Mouse (Mus musculus) neural tube, embryonic 14.5 days (tissue): ENCODE measurements around the gene Evi5. TPM values are rescaled to one million over a fixed set of nuclear protein-coding genes. Genes with fewer than 3 reads are reported as not detected.

Experiments
- ATAC-seq: fragments of 200-750 bp; cut with Nextera tagmentation; 2 replicates; pipeline ENCODE4 v1.8.0; 2017; ENCODE audit warnings: low read depth, mild to moderate bottlenecking, moderate TSS enrichment, moderate library complexity
- H3K27ac ChIP-seq: fragments of 300-500 bp; sonication (generic); 2 replicates; pipeline ENCODE4 v1.5.1; 2014; ENCODE audit warnings: low read depth, mild to moderate bottlenecking, control low read depth, low read length, moderate library complexity, mixed read lengths
- H3K27me3 ChIP-seq: fragments of 300-500 bp; sonication (generic); 2 replicates; pipeline ENCODE4 v1.6.1; 2014; ENCODE audit warnings: low read length; ENCODE audit not compliant: control insufficient read depth, insufficient read depth
- H3K36me3 ChIP-seq: fragments of 300-500 bp; sonication (generic); 2 replicates; pipeline ENCODE4 v1.6.1; 2014; ENCODE audit warnings: low read length, mixed read lengths; ENCODE audit not compliant: control insufficient read depth, insufficient read depth
- H3K4me1 ChIP-seq: fragments of 300-500 bp; sonication (generic); 2 replicates; pipeline ENCODE4 v1.6.1; 2014; ENCODE audit warnings: low read length; ENCODE audit not compliant: control insufficient read depth, insufficient read depth
- H3K4me2 ChIP-seq: fragments of 300-500 bp; sonication (generic); 2 replicates; pipeline ENCODE4 v1.6.1; 2014; ENCODE audit warnings: mild to moderate bottlenecking, low read depth, low read length, control low read depth
- H3K4me3 ChIP-seq: fragments of 300-500 bp; sonication (generic); 2 replicates; pipeline ENCODE4 v1.5.1; 2014; ENCODE audit warnings: low read depth, low read length, control low read depth, mixed read lengths
- H3K9ac ChIP-seq: fragments of 300-500 bp; sonication (generic); replicated peaks from 2 replicates; pipeline ENCODE4 v1.6.1; 2014; ENCODE audit warnings: low read depth, mild to moderate bottlenecking, control low read depth, low read length, mixed read lengths
- H3K9me3 ChIP-seq: fragments of 300-500 bp; sonication (generic); 2 replicates; pipeline ENCODE4 v1.6.1; 2016; ENCODE audit warnings: low read length; ENCODE audit not compliant: control insufficient read depth
- WGBS: fragments of 180-500 bp; shearing (Covaris S2); extraction: QIAGEN DNeasy Blood & Tissue Kit; methylation state at CpG from one replicate; pipeline ENCODE4 v1.1.7; 2014; 5-methylcytosine and 5-hydroxymethylcytosine counted together
- polyA plus RNA-seq: library from polyadenylated mRNA; unstranded; fragments of >200 nt; fragmentation: Nextera tagmentation; extraction: Ambion mirVana; gene quantifications from 2 replicates; pipeline ENCODE4 v1.2.1, GENCODE M21; 2014

Evi5 gene
- polyA plus RNA-seq, 1 experiment from 2014 or later, result 59.9 TPM

DNA sequence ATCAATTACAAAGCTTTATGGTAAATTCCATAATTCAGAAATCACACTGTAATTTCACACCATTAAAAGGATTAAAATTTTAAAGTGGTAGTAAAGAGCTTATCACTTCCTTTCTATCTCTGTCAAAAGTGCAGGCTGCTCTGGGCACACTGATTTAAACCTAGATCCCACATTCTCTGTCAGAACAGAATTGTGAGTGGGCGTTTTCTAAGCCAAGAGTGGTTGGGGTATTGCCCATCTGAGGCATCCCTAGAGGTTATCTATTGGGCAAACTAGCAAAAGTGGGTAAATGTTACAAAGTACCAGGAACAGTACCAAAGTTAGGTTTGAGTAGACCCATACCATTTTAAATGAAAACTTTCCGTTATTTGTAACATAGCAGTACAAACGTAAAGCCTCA lies 96.1 kb downstream of the Evi5 start:
- no peak overlapping the region for H3K9ac ChIP-seq
- WGBS, result 94% methylated on average over 3 of the region's 3 CpGs
- H3K4me2 ChIP-seq, result no peak overlapping the region
- no peak for ATAC-seq
- H3K27me3 ChIP-seq, result no peaks in the 10 kb centered on the region
- no peaks in the 10 kb centered on the region for H3K9me3 ChIP-seq
- H3K36me3 ChIP-seq, result no peaks in the 10 kb centered on the region
- H3K27ac ChIP-seq, result no peak overlapping the region
- no peaks in the 10 kb centered on the region for H3K4me1 ChIP-seq
- H3K4me3 ChIP-seq, result no peak overlapping the region

GRCm38 (mm10) chr5:107777545-107777830 lies 97.4 kb downstream of the Evi5 start:
- 98% methylated on average over 1 of the region's 1 CpGs for WGBS
- Histone ChIP-seq H3K4me3 (no peak overlapping the region), H3K4me2 (no peak overlapping the region), H3K4me1 (no peaks in the 10 kb centered on the region), H3K27me3 (no peaks in the 10 kb centered on the region), H3K9ac (no peak overlapping the region), H3K36me3 (no peaks in the 10 kb centered on the region), H3K27ac (no peak overlapping the region), H3K9me3 (no peaks in the 10 kb centered on the region)
- ATAC-seq, result no peak

DNA sequence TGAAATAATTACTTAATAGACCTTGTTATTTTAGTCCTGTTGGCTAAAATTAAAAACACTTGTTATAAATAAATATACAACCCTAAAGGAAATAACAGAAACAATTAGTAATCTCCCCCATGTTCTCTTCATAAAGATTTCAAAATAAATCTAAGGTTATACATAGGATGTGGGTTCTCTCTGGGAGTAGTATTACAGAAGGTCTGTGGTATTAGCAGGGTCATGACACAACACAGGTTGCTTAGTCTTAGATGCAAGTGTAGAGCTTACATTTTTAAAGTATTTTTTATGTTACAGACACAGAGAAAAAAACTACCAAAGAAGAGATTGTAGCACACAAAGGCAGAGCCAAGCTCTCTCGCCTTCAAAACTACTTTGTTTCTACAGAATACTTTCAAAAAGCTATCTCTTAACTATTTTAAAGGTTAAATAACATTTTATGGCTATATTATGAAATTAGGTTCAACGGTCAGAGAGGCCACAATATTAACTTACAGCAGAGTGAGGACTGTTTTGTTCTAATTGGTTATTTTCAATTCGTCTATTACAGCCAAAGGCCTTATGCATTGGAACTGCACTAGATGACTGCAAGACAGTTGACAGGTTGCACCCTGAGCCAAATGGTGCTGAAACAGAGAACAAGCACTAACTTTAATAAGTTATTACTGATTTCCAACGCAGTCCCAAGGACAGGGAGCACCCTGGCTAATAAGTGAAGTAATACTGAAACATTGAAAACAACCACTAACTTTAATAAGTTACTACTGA lies 97.9 kb downstream of the Evi5 start:
- H3K36me3 ChIP-seq, result no peaks in the 10 kb centered on the region
- 90% methylated on average over 4 of the region's 4 CpGs for WGBS
- H3K4me1 ChIP-seq, result no peaks in the 10 kb centered on the region
- H3K27me3 ChIP-seq, result no peaks in the 10 kb centered on the region
- H3K4me2 ChIP-seq, result no peak overlapping the region
- no peak for ATAC-seq
- H3K27ac ChIP-seq, result no peak overlapping the region
- H3K9me3 ChIP-seq, result no peaks in the 10 kb centered on the region
- H3K9ac ChIP-seq, result no peak overlapping the region
- H3K4me3 ChIP-seq, result no peak overlapping the region

DNA sequence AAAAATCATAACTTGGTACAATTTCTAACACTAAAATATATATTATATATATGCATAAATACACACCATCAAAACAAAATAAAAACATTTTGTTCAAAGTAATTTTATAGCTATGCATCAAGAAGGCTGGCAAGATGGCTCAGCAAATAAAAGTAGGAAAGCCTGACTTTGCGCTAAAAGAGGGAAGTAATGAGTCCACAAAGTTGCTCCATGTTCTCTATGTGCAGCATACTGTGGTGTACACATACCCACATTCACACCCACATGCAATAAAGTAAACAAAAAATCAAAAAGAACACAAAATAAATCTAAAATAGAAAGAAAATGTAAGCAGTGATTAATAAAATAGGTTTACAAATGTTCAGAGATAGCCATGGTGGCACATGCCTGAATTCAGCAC lies 99.0 kb downstream of the Evi5 start:
- 98% methylated on average over 1 of the region's 1 CpGs for whole genome bisulfite sequencing

GRCm38 (mm10) chr5:107772049-107772448 lies 102.9 kb downstream of the Evi5 start:
- Histone ChIP-seq H3K27me3 (no peaks in the 10 kb centered on the region), H3K27ac (no peak overlapping the region), H3K9ac (no peak overlapping the region), H3K4me3 (no peak overlapping the region), H3K4me2 (no peak overlapping the region), H3K36me3 (no peaks in the 10 kb centered on the region), H3K4me1 (no peaks in the 10 kb centered on the region), H3K9me3 (no peaks in the 10 kb centered on the region)
- ATAC-seq, result no peak
- WGBS, result 88% methylated on average over 5 of the region's 5 CpGs

More for the DNA sequence above, 99.0 kb downstream of the Evi5 start:
- no peak for ATAC-seq
- Histone ChIP-seq H3K9me3 (no peaks in the 10 kb centered on the region), H3K4me2 (no peak overlapping the region), H3K36me3 (no peaks in the 10 kb centered on the region), H3K4me1 (no peaks in the 10 kb centered on the region), H3K9ac (no peak overlapping the region), H3K27me3 (no peaks in the 10 kb centered on the region), H3K27ac (no peak overlapping the region), H3K4me3 (no peak overlapping the region)

- no peak overlapping the region for H3K4me2 ChIP-seq
- no peak for ATAC-seq
- H3K27me3 ChIP-seq, result no peaks in the 10 kb centered on the region
- H3K36me3 ChIP-seq, result no peaks in the 10 kb centered on the region
- H3K9me3 ChIP-seq, result no peaks in the 10 kb centered on the region
- WGBS, result 93% methylated on average over 1 of the region's 1 CpGs
- H3K4me3 ChIP-seq, result no peak overlapping the region
- H3K9ac ChIP-seq, result no peak overlapping the region
- no peaks in the 10 kb centered on the region for H3K4me1 ChIP-seq
- H3K27ac ChIP-seq, result no peak overlapping the region
Measured at GRCm38 (mm10) chr5:107768224-107768623, 106.7 kb downstream of the Evi5 start.

GRCm38 (mm10) chr5:107765946-107766345 lies 109.0 kb downstream of the Evi5 start:
- no peak for ATAC-seq
- no peaks in the 10 kb centered on the region for H3K27me3 ChIP-seq
- no peak overlapping the region for H3K9ac ChIP-seq
- H3K9me3 ChIP-seq, result no peaks in the 10 kb centered on the region
- no peak overlapping the region for H3K4me3 ChIP-seq
- no peak overlapping the region for H3K27ac ChIP-seq
- no peaks in the 10 kb centered on the region for H3K36me3 ChIP-seq
- 98% methylated on average over 4 of the region's 4 CpGs for WGBS
- H3K4me2 ChIP-seq, result no peak overlapping the region
- H3K4me1 ChIP-seq, result no peaks in the 10 kb centered on the region

DNA sequence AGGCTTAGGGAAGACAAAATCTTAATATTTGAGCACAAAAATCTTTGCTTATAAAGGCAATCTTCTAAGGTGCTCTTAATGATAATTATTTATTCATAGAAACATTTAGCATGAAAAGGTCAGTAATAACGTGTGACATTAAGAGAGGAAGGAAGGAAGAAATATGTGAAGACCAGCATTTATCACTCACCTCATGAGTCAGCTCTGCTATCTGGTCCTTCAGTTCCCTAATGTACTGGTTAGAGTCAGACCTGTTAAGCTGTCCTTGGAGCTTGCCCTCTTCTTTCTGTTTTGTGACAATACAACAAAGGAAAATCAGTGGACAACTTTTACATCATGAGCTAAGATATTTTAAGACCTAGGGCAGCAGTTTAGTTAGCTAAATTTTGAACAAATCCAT lies 110.4 kb downstream of the Evi5 start:
- H3K27ac ChIP-seq, result no peak overlapping the region
- H3K9ac ChIP-seq, result no peak overlapping the region
- no peaks in the 10 kb centered on the region for H3K9me3 ChIP-seq
- H3K4me1 ChIP-seq, result no peaks in the 10 kb centered on the region
- WGBS, result 88% methylated on average over 1 of the region's 1 CpGs
- H3K4me3 ChIP-seq, result no peak overlapping the region
- H3K4me2 ChIP-seq, result no peak overlapping the region
- no peaks in the 10 kb centered on the region for H3K36me3 ChIP-seq
- no peaks in the 10 kb centered on the region for H3K27me3 ChIP-seq
- ATAC-seq, result no peak

GRCm38 (mm10) chr5:107763674-107764073 lies 111.2 kb downstream of the Evi5 start:
- Histone ChIP-seq H3K27ac (no peak overlapping the region), H3K27me3 (no peaks in the 10 kb centered on the region), H3K9me3 (no peaks in the 10 kb centered on the region), H3K9ac (no peak overlapping the region), H3K4me1 (no peaks in the 10 kb centered on the region), H3K36me3 (no peaks in the 10 kb centered on the region), H3K4me3 (no peak overlapping the region), H3K4me2 (no peak overlapping the region)
- ATAC-seq, result no peak
